Mouse (Mus musculus): ENCODE measurements around the gene Mboat2. TPM values are rescaled to one million over a fixed set of nuclear protein-coding genes. Genes with fewer than 3 reads are reported as not detected.

The Mboat2 gene
- total and polyA plus RNA-seq, 3 experiments = 0.20 to 1.6 (median 0.98) TPM

GRCm38 (mm10) chr12:24972371-24973350 lies 142.0 kb downstream of the Mboat2 start:
- H3K4me1 ChIP-seq (ENCODE audit: insufficient read depth, low read depth, low read length) = peaks cover 39% of the 10 kb centered on the region
- no peak for TF ChIP-seq GATA2 (IDR thresholded peaks at IDR 0.05; ENCODE audit: borderline replicate concordance, low read depth, low read length)
- no peak for TF ChIP-seq GATA1 (IDR thresholded peaks at IDR 0.05; ENCODE audit: borderline replicate concordance, low read length)
- no peak for TF ChIP-seq CTCF (IDR thresholded peaks at IDR 0.05; ENCODE audit: low read depth, low read length)
- no peak for TF ChIP-seq TAL1 (conservative IDR thresholded peaks at IDR 0.05; ENCODE audit: low read depth, low read length)
- no peak for TF ChIP-seq POLR2AphosphoS5 (IDR thresholded peaks at IDR 0.05; ENCODE audit: insufficient replicate concordance, low read depth, low read length)
- H3K36me3 ChIP-seq (replicated peaks) = peaks cover 14% of the 10 kb centered on the region
- no peak for DNase-seq (ENCODE audit: low spot score)
- H3K4me3 ChIP-seq (ENCODE audit: low read depth, low read length) = no peak overlapping the region
- H3K27me3 ChIP-seq (ENCODE audit: insufficient read depth, low read length) = peaks cover 18% of the 10 kb centered on the region
- no peak for ATAC-seq (ENCODE audit: extremely low read depth, insufficient number of reproducible peaks, low FRiP score, poor library complexity, severe bottlenecking)
- H3K9me3 ChIP-seq (replicated peaks) = no peaks in the 10 kb centered on the region

- ATAC-seq (ENCODE audit: extremely low read depth, insufficient number of reproducible peaks, low FRiP score, poor library complexity, severe bottlenecking) = no peak
These were observed 142.9 kb downstream of the Mboat2 start for GRCm38 (mm10) chr12:24973586-24973985.

GRCm38 (mm10) chr12:24974446-24975114 lies 143.9 kb downstream of the Mboat2 start, which contains the start of gene Kidins220:
Kidins220 (plus strand) TSS chr12:24974925.
- Histone ChIP-seq H3K4me3 (ENCODE audit: low read depth, low read length) (peak within 1 kb of the TSS; percentile 85), H3K27me3 (ENCODE audit: insufficient read depth, low read length) (peaks cover 18% of the 10 kb centered on the region), H3K4me1 (ENCODE audit: insufficient read depth, low read depth, low read length) (peaks cover 39% of the 10 kb centered on the region), H3K9me3 (replicated peaks) (no peaks in the 10 kb centered on the region), H3K36me3 (replicated peaks) (peaks cover 19% of the 10 kb centered on the region)
- no peak for TF ChIP-seq TAL1 (conservative IDR thresholded peaks at IDR 0.05; ENCODE audit: low read depth, low read length)
- no peak for TF ChIP-seq GATA1 (IDR thresholded peaks at IDR 0.05; ENCODE audit: borderline replicate concordance, low read length)
- TF ChIP-seq CTCF (IDR thresholded peaks at IDR 0.05; ENCODE audit: low read depth, low read length) = no peak
- TF ChIP-seq POLR2AphosphoS5 (IDR thresholded peaks at IDR 0.05; ENCODE audit: insufficient replicate concordance, low read depth, low read length) = no peak
- no peak for TF ChIP-seq GATA2 (IDR thresholded peaks at IDR 0.05; ENCODE audit: borderline replicate concordance, low read depth, low read length)
- peak; percentile 95 for ATAC-seq (ENCODE audit: extremely low read depth, insufficient number of reproducible peaks, low FRiP score, poor library complexity, severe bottlenecking)
- DNase-seq (ENCODE audit: low spot score) = peak; percentile 91

More at GRCm38 (mm10) chr12:24973586-24973985, 142.9 kb downstream of the Mboat2 start:
- Histone ChIP-seq H3K27me3 (ENCODE audit: insufficient read depth, low read length) (peaks cover 18% of the 10 kb centered on the region), H3K9me3 (replicated peaks) (no peaks in the 10 kb centered on the region), H3K36me3 (replicated peaks) (peaks cover 16% of the 10 kb centered on the region), H3K4me1 (ENCODE audit: insufficient read depth, low read depth, low read length) (peaks cover 39% of the 10 kb centered on the region), H3K4me3 (ENCODE audit: low read depth, low read length) (no peak overlapping the region)
- DNase-seq (ENCODE audit: low spot score) = no peak
- TF ChIP-seq CTCF (IDR thresholded peaks at IDR 0.05; ENCODE audit: low read depth, low read length) (no peak), GATA1 (IDR thresholded peaks at IDR 0.05; ENCODE audit: borderline replicate concordance, low read length) (no peak), TAL1 (conservative IDR thresholded peaks at IDR 0.05; ENCODE audit: low read depth, low read length) (no peak), POLR2AphosphoS5 (IDR thresholded peaks at IDR 0.05; ENCODE audit: insufficient replicate concordance, low read depth, low read length) (no peak), GATA2 (IDR thresholded peaks at IDR 0.05; ENCODE audit: borderline replicate concordance, low read depth, low read length) (no peak)

DNA sequence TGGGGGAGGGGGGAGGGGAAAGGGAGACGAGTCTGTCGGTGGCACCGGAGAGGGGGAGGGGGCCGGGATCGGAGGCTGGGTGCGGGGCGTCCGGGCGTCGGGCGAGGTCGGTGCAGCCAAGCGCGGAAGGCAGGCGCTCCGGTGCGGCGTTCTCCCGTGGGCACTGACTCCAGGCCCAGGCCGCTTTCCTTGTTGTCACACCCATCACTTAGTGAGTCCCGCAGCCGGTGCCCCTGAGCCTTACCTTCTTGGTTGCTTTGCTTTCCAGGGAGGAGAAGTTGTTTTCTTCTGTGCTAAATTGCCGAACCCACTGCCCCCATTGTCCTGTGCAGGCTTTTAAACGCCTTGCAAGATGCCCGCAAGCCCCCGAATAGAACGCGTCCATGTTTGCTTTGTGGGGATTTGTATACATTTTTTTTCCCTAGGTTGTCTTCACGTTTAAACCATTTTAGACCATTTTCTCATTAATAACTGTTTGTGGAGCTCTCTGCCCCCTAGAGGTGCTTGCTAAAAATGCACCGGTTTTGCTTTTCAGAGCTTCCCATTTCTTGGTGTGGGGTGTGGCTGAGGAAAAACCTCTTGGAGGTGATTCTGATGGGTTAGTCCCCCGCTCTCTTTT lies 144.5 kb downstream of the Mboat2 start:
- no peak for TF ChIP-seq GATA2 (IDR thresholded peaks at IDR 0.05; ENCODE audit: borderline replicate concordance, low read depth, low read length)
- 0 out of 2 replicates have a peak, but pooled peaks have one; percentile 42 for TF ChIP-seq CTCF (IDR thresholded peaks at IDR 0.05; ENCODE audit: low read depth, low read length)
- DNase-seq (ENCODE audit: low spot score) (peak; percentile 68), ATAC-seq (ENCODE audit: extremely low read depth, insufficient number of reproducible peaks, low FRiP score, poor library complexity, severe bottlenecking) (peak; percentile 50)
- Histone ChIP-seq H3K27me3 (ENCODE audit: insufficient read depth, low read length) (peaks cover 16% of the 10 kb centered on the region), H3K4me1 (ENCODE audit: insufficient read depth, low read depth, low read length) (peaks cover 39% of the 10 kb centered on the region), H3K9me3 (replicated peaks) (no peaks in the 10 kb centered on the region), H3K4me3 (ENCODE audit: low read depth, low read length) (peak overlapping the region; percentile 85), H3K36me3 (replicated peaks) (peaks cover 23% of the 10 kb centered on the region)

GRCm38 (mm10) chr12:24985226-24985625 lies 154.5 kb downstream of the Mboat2 start:
- no peak overlapping the region for H3K4me3 ChIP-seq (ENCODE audit: low read depth, low read length)
- peaks cover 81% of the 10 kb centered on the region for H3K36me3 ChIP-seq (replicated peaks)
- H3K27me3 ChIP-seq (ENCODE audit: insufficient read depth, low read length) = no peaks in the 10 kb centered on the region
- H3K9me3 ChIP-seq (replicated peaks) = no peaks in the 10 kb centered on the region
- ATAC-seq (ENCODE audit: extremely low read depth, insufficient number of reproducible peaks, low FRiP score, poor library complexity, severe bottlenecking) (no peak), DNase-seq (ENCODE audit: low spot score) (no peak)
- H3K4me1 ChIP-seq (ENCODE audit: insufficient read depth, low read depth, low read length) = peaks cover 8% of the 10 kb centered on the region
- TF ChIP-seq POLR2AphosphoS5 (IDR thresholded peaks at IDR 0.05; ENCODE audit: insufficient replicate concordance, low read depth, low read length) (no peak), CTCF (IDR thresholded peaks at IDR 0.05; ENCODE audit: low read depth, low read length) (no peak), GATA1 (IDR thresholded peaks at IDR 0.05; ENCODE audit: borderline replicate concordance, low read length) (no peak), TAL1 (conservative IDR thresholded peaks at IDR 0.05; ENCODE audit: low read depth, low read length) (no peak), GATA2 (IDR thresholded peaks at IDR 0.05; ENCODE audit: borderline replicate concordance, low read depth, low read length) (no peak)
